Mouse (Mus musculus) kidney, embryonic 16.5 days (tissue): ENCODE results near the gene Ccdc12. TPM values are rescaled to one million over a fixed set of nuclear protein-coding genes. Genes with fewer than 3 reads are reported as not detected.

ENCODE experiments used
- ATAC-seq: fragments of 200-750 bp; cut with Nextera tagmentation; 2 replicates; pipeline ENCODE4 v1.8.0; 2017; ENCODE audit warnings: moderate TSS enrichment; ENCODE audit not compliant: low FRiP score, low TSS enrichment
- H3K27ac ChIP-seq: fragments of 300-500 bp; sonication (generic); 2 replicates; pipeline ENCODE4 v1.5.1; 2014; ENCODE audit warnings: low read length
- H3K27me3 ChIP-seq: fragments of 300-500 bp; sonication (generic); 2 replicates; pipeline ENCODE4 v1.6.1; 2014; ENCODE audit warnings: low read length, control low read depth, mixed read lengths; ENCODE audit not compliant: insufficient read depth
- H3K36me3 ChIP-seq: fragments of 300-500 bp; sonication (generic); 2 replicates; pipeline ENCODE4 v1.6.1; 2014; ENCODE audit warnings: low read length, control low read depth, mixed read lengths; ENCODE audit not compliant: insufficient read depth
- H3K4me1 ChIP-seq: fragments of 300-500 bp; sonication (generic); 2 replicates; pipeline ENCODE4 v1.6.1; 2014; ENCODE audit warnings: low read length, control low read depth, mixed read lengths; ENCODE audit not compliant: insufficient read depth
- H3K4me2 ChIP-seq: fragments of 300-500 bp; sonication (generic); replicated peaks from 2 replicates; pipeline ENCODE4 v1.6.1; 2014; ENCODE audit warnings: low read depth, low read length
- H3K4me3 ChIP-seq: fragments of 300-500 bp; sonication (generic); 2 replicates; pipeline ENCODE4 v1.5.1; 2014; ENCODE audit warnings: mild to moderate bottlenecking, low read length
- H3K9ac ChIP-seq: fragments of 300-500 bp; sonication (generic); replicated peaks from 2 replicates; pipeline ENCODE4 v1.6.1; 2014; ENCODE audit warnings: low read length
- H3K9me3 ChIP-seq: fragments of 300-500 bp; sonication (generic); 2 replicates; pipeline ENCODE4 v1.6.1; 2016; ENCODE audit warnings: low read length, control low read depth
- WGBS: fragments of 180-500 bp; shearing (Covaris S2); extraction: QIAGEN DNeasy Blood & Tissue Kit; methylation state at CpG from one replicate; pipeline ENCODE4 v1.1.7; 2014; 5-methylcytosine and 5-hydroxymethylcytosine counted together
- polyA plus RNA-seq: library from polyadenylated mRNA; unstranded; fragments of >200 nt; fragmentation: Nextera tagmentation; extraction: Ambion mirVana; gene quantifications from 2 replicates; pipeline ENCODE4 v1.2.1, GENCODE M21; 2015

Gene Ccdc12
- polyA plus RNA-seq, 1 experiment from 2014 or later: 155 TPM

DNA sequence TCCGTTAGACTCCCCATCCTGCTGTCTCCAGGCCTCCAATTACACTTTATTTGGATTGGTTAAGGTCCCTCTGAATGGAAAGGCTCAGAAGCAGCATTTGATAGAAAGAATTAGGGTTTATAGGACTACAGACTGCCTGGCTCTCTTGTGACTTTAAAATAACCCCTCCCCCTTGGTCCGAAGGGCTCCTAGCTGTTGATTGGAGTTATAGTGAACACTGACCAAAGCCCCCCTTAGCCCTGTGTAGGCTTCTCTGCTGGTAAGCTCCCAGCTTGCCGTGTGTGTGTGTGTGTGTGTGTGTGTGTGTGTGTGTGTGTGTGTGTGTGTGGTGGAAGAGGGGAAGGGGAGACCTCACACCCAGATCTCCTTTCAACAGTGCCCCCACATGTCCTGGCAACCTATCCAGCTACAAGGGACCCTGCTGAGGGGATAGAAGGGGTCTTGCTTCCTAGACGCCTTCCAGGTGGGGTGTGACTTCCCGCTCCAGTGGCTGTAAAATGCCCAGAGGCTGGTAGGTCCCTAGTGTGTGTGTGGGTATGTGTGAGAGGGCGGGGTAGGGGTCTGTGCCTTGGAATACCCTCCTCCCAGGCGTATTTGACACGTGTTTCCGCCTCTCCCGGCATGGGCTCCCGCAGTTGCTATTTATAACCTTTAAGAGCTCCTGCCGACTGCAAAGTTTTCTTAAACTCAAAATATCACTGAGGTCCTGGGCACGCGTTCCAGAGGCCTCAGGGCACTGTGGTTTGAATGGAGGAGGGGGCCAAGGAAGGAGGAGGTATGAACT, 94.3 kb downstream of the Ccdc12 start:
- ATAC-seq: no peak
- H3K27me3 ChIP-seq: no peaks in the 10 kb centered on the region
- H3K27ac ChIP-seq: peak overlapping the region; percentile 48
- H3K4me3 ChIP-seq: no peak overlapping the region
- WGBS: 10% methylated on average over 14 of the region's 14 CpGs
- no peaks in the 10 kb centered on the region for H3K9me3 ChIP-seq
- peak overlapping the region; percentile 29; the same call in 1 of the 2 replicates for H3K9ac ChIP-seq
- no peaks in the 10 kb centered on the region for H3K36me3 ChIP-seq
- H3K4me2 ChIP-seq: no peak overlapping the region
- H3K4me1 ChIP-seq: peaks cover 57% of the 10 kb centered on the region

DNA sequence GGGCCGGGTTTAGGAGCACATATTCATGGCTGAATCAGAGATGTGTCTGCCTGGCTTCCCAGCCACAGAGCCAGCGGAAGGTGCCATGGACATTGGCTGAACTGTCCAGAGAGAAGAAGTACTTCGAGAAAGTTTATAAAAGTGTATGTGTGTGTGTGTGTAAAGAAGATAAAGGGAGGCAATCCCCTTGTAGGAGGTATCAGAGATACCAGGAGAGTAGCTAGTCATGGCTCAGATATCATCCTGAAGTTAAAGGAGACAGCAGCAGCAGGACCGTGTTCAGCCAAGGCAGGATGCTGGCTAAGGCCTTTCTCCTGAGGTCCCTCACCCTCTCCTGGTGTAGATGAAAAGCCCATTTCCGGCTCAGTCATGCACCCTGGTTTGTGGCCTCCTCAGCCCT, 95.1 kb downstream of the Ccdc12 start:
- WGBS: 72% methylated on average over 5 of the region's 5 CpGs
- Histone ChIP-seq H3K4me2 (no peak overlapping the region), H3K36me3 (no peaks in the 10 kb centered on the region), H3K27ac (peak overlapping the region; percentile 48), H3K9me3 (no peaks in the 10 kb centered on the region), H3K4me3 (no peak overlapping the region), H3K27me3 (no peaks in the 10 kb centered on the region), H3K4me1 (peaks cover 49% of the 10 kb centered on the region), H3K9ac (no peak overlapping the region)
- ATAC-seq: no peak

DNA sequence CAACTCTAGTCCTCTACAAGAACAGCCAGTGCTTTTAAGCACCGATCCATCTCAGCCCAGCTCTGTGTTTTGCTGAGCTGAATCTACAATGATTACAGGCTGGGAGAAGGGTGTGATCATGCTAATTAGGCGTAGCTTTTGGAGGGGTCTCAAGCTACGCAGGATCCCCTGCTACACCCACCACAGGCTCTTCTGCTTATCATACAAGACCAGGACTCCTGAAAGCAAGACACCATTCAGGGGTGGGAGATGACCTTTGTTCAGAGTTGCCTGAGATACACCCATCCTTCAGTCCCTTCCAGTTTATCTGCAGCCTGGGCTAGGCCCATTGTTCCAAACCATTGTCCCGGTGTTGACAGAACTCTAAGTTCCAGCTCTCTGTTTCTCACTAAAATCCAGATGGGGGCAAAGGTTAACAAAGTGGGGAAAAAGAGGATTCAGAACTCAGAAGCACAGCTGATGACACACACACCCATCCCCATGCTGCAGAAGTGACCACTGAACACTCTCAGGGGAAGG, 96.7 kb downstream of the Ccdc12 start:
- no peaks in the 10 kb centered on the region for H3K9me3 ChIP-seq
- no peak overlapping the region for H3K4me3 ChIP-seq
- H3K4me2 ChIP-seq: no peak overlapping the region
- no peaks in the 10 kb centered on the region for H3K36me3 ChIP-seq
- peaks cover 36% of the 10 kb centered on the region for H3K4me1 ChIP-seq
- no peak overlapping the region for H3K27ac ChIP-seq
- no peaks in the 10 kb centered on the region for H3K27me3 ChIP-seq
- no peak for ATAC-seq
- H3K9ac ChIP-seq: no peak overlapping the region
- WGBS: 90% methylated on average over 4 of the region's 4 CpGs

DNA sequence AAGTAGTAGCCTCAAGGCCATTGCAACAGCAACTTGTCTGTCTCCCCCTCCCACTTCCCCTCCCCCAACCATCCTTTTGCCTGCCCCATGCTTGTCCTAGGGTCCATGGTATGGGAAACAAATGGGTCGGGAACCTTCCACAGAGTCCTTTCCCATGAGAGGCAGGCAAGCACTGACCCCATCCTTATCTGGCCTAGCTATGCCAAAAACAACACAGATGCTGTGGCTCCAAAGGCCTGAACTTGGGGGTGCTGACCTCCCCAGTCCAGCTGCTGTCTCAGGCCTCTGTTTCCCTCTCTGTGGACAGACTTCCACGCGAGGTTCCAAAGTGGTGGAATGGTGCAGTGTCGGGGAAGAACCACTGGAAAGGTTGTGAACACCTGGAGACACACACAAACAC, 97.5 kb downstream of the Ccdc12 start:
- Histone ChIP-seq H3K9me3 (no peaks in the 10 kb centered on the region), H3K9ac (no peak overlapping the region), H3K4me3 (no peak overlapping the region), H3K27me3 (no peaks in the 10 kb centered on the region), H3K4me2 (no peak overlapping the region), H3K36me3 (no peaks in the 10 kb centered on the region), H3K27ac (no peak overlapping the region), H3K4me1 (peaks cover 38% of the 10 kb centered on the region)
- WGBS: 53% methylated on average over 4 of the region's 4 CpGs
- ATAC-seq: no peak

DNA sequence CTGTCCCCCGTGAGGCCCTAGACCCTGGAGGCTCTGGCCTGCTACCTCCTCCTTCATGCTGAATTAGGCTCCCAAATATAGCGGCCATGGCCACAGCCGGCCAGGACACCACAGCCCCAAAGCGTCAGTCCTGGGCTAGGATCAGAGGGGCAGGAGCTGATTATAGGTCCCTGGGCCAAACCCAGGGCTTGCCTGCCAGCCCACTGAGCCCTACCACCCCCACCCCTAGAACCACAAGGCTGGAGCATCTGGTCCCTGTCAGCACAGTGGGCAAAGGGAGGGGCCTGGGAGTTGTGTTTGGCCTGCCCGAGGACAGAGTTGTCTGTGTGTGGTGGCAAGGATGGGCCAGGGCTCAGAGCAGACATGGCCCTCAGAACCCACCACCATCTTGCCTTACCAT, 101.5 kb downstream of the Ccdc12 start:
- H3K36me3 ChIP-seq: no peaks in the 10 kb centered on the region
- peaks cover 10% of the 10 kb centered on the region; the same call in 1 of the 2 replicates for H3K4me1 ChIP-seq
- WGBS: 85% methylated on average over 5 of the region's 5 CpGs
- H3K4me3 ChIP-seq: no peak overlapping the region
- ATAC-seq: no peak
- no peak overlapping the region for H3K9ac ChIP-seq
- H3K4me2 ChIP-seq: no peak overlapping the region
- no peak overlapping the region for H3K27ac ChIP-seq
- H3K9me3 ChIP-seq: no peaks in the 10 kb centered on the region
- H3K27me3 ChIP-seq: no peaks in the 10 kb centered on the region

DNA sequence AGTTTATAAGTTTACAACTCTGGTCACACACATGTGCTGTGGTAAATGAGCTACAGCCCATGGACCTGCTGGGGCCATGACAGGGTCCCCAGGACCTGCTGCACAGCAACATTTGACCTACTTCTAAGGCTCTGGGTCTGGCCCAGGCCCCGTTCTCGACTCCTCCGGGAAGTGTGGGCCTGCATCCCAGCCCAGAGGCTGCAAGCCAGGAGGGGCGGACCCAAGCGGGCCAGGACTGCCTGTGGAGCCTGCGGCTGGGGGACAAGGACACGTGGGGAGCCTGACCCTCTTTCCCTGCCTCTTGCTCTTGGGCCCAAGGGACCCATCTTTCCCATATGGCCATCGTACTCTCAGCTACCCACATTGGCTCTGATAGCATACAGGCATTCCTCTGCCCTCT, 102.3 kb downstream of the Ccdc12 start:
- Histone ChIP-seq H3K27me3 (no peaks in the 10 kb centered on the region), H3K9me3 (no peaks in the 10 kb centered on the region), H3K4me1 (0 out of 2 replicates have a peak, but pooled peaks cover 3% of the 10 kb centered on the region), H3K27ac (no peak overlapping the region), H3K4me3 (no peak overlapping the region), H3K4me2 (no peak overlapping the region), H3K9ac (no peak overlapping the region), H3K36me3 (no peaks in the 10 kb centered on the region)
- ATAC-seq: peak; percentile 46; the same call in 1 of the 2 replicates
- WGBS: 66% methylated on average over 8 of the region's 8 CpGs

DNA sequence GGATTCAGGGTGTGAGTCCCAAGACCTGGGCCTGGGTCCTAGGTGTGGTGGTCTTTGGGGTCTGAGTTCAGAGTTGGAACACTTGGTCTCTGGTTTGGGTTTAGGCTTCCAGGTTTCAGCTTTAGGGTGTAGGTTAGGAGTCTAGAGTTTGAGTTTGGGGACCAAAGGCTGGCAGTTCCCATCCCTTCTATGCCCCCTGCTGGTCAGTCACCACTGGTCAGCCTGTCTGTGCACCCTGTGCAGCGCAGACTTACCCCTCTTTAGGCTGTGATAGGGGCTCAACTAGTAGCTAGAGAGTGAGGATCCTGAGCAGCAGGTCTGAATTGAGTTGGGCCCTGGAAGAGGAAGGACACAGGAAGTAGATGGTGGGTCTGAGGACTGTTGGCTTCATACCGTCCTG, 103.0 kb downstream of the Ccdc12 start:
- 51% methylated on average over 2 of the region's 2 CpGs for WGBS
- no peak overlapping the region for H3K27ac ChIP-seq
- ATAC-seq: peak; percentile 79

DNA sequence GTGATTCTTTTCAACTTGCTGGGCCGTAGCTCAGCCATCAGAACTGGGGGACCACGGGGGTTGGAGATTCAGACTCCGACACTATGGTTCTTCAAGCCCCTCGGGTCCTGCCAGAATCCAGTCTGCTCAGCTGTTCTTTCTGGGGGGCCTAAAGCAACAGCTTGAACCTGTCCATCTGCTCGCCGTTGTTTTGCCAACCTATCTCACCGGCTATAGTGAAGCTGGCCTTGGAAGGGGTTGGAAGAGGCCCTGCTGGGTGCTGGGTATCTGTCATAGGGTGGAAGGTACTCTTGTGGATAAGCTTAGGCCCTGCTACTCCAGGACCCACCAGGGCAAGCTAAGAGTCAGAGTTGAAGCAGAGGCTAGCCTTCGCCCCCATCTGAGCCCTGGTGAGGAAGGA, 104.6 kb downstream of the Ccdc12 start:
- H3K36me3 ChIP-seq: no peaks in the 10 kb centered on the region
- H3K4me1 ChIP-seq: 0 out of 2 replicates have a peak, but pooled peaks cover 3% of the 10 kb centered on the region
- ATAC-seq: no peak
- no peaks in the 10 kb centered on the region for H3K27me3 ChIP-seq
- H3K27ac ChIP-seq: no peak overlapping the region
- no peak overlapping the region for H3K4me3 ChIP-seq
- no peak overlapping the region for H3K4me2 ChIP-seq
- 90% methylated on average over 8 of the region's 8 CpGs for WGBS
- no peak overlapping the region for H3K9ac ChIP-seq
- no peaks in the 10 kb centered on the region for H3K9me3 ChIP-seq

More for the DNA sequence above, 103.0 kb downstream of the Ccdc12 start:
- Histone ChIP-seq H3K4me1 (0 out of 2 replicates have a peak, but pooled peaks cover 3% of the 10 kb centered on the region), H3K9me3 (no peaks in the 10 kb centered on the region), H3K4me3 (no peak overlapping the region), H3K9ac (no peak overlapping the region), H3K27me3 (no peaks in the 10 kb centered on the region), H3K36me3 (no peaks in the 10 kb centered on the region), H3K4me2 (no peak overlapping the region)
